Mouse (Mus musculus): Measurements from ENCODE around the gene Hcrtr1.

The Hcrtr1 gene

DNA sequence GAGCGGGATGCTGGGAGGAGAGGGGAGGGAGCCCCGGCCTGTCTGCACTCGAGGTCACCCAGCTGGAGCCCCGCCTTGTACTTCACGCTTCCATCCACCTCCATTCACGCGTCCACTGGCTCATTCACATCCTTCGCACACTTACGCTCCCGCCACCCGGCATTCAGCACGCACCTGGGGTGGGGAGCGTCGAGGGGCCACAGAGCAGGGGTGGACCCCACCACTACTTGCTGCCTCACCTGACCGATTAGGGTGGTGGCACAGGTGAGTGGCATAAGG, at the start of gene Hcrtr1:
Hcrtr1 (minus strand) TSS at position 146 of the 279 bp plus-strand sequence.
- DNase-seq (ENCODE audit: low read depth, low spot score): no peak

DNA sequence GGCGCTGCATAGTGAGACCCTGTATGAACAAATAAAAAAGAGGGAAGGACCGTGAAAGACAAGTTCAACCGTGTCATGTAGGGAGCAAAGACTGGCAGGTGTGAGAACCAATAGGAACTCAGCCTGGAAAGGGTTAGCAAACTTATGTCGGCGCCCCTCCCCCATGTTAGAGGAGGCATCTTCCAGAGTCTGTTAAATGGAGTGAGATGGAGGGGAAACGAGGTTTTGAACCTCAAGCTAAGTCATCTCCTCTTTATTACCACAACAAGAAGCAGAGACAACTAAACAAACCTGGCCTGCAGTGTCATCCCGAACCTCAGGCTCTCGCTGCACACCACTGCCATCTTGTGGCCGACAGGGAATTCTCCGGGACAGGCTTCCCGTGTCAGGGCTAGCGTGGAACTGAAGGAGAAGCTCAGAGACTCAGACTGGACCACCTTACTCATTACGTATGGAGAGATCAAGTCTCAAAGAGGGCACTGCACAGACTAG, 49.7 kb upstream of the Hcrtr1 start:
- peak; percentile 71 for DNase-seq (ENCODE audit: low read depth, low spot score)

DNA sequence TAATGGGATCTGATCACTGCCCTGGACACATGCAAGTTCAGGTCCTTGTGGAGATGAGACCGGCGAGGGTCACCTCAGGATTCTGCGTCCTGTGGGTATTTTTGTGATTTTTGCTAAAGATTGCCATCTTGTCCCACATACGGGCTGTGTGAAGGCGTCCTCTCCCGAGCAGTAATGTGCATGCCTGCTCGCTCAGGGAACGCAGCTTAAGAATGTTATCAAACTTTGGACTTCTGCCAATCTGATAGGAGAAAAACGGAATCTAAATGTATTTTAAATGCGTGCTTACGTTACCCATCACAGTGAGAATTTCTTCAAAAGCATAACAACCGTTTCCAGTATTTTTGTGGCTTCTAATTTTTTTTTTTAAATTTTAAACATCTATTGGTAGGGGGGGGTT, 47.7 kb upstream of the Hcrtr1 start:
- DNase-seq (ENCODE audit: low read depth, low spot score): no peak

DNA sequence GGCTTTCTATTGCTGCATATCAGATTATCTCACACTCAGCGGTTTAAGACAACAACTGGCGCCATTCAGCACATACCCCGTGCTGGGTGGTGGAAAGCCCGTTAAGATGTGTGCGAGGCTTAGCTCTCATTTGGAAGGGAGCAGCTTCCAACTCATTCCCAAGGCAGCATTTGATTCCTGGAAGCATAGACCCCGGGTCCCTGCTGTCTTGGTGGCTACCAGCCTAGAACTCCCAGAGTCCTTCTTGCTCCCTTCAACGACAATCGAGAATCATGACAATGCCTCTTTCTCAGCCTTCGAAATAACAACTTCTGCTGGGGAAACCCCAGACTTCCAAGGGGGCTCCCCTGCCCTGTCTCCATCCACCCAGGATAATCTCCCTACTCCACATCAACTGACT, 47.3 kb upstream of the Hcrtr1 start:
- no peak for DNase-seq (ENCODE audit: low read depth, low spot score)

DNA sequence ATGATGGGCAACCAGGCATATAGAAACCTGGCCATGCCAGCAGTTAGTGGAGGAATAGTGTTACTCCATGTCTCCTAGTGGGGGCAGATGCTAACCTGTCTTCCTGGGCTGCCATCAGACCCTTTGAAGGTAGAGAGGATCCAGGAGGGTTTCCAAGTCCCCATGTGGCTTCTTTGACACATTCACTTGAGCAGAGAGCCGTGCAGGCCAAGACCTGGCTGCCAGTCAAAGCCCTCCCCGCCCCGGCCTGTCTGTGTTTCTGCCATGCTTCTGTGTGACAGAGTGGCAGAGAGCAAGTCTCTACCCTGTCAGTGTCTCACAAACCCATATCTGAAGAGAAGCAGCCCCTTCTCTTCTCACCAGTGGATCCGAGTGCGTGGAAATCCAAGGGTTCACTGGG, 44.7 kb upstream of the Hcrtr1 start:
- DNase-seq (ENCODE audit: low read depth, low spot score): no peak

DNA sequence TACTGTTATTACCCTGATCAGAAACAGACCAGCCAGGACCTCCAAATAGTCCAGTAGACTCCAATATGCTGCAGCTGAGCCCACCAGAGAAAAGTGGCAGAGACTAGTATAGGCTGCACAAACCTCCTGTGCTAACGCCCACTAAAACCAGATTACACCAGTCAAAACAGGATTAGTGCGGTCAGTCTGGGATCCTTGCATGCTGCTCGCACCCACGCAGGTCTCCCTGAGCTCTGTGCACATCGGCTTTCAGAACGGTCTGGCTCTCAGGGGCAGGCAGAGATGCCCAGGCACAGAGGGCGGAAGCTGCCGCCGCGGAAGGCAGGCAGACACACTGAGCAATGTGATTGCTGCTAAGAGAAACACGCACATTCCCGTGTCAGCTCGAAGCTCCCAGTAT, 43.9 kb upstream of the Hcrtr1 start:
- no peak for DNase-seq (ENCODE audit: low read depth, low spot score)

DNA sequence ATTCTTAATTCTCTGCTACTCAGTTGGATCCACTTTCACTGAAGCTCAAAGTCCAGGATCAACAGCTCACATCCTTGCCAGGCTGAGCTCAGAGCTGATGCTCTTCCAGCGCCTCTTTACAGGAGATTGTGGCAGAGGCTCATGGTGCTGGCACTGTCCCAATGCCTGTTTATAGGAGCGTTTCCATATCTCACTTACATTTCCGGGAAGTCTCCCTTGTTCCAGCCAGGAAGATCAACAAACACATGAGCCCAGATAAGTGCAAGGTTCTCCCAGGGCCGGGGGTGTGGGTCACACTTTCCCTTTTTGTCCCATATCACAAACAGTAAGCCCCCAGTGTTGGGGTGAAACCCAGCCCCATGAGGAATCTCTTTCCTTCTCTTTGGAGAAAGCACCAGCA, 42.7 kb upstream of the Hcrtr1 start:
- DNase-seq (ENCODE audit: low read depth, low spot score): no peak

DNA sequence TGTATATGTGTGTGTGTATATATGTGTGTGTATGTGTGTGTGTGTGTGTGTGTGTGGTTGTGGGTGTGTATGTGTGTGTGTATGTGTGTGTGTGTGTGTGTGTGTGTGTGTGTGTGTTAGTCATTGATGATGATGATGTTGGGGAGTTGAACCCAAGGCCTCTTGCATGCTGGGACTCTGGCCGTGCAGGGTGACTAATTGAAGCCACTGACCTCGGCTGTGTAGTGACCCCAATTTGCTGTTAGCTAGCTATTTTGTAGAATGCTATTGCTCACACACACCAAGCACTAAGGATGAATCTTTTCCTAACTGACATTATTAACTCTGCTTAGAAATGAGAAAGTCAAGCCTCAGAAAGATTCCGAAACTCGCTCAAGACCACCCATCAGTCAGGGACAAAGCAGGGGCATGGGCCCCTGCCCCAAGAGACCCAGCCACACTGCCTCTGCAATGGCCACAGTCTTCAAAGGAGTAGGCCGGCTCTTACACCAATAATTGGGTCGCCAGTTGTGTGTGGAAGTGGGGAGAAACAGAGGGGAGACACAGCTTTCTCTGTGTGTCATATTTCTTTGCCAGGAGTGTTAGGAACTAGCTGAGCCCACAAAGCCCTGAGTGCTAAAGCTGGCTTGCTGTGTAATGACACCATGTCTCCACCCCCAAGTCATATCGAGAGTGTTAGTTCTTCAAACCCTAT, 41.9 kb upstream of the Hcrtr1 start:
- no peak for DNase-seq (ENCODE audit: low read depth, low spot score)

DNA sequence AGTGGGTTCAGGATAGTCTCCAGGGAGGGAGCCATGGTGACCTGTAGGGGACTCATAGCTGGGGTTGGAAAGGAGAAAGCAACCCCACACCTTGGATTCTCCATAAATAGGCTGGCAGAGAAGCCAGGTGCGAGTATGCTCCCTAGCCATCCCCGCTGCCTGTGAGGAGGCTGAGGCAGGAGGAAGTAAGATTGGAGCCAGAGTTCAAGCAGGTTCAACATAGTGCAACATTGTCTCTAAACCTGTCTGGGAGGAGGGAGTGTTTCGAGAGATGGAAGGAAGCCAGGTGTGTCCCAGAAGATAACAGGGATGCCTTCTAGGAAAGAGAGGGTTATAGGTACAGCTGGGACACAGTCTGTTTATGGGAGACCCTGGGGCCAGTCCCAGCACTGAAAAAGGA, 40.7 kb upstream of the Hcrtr1 start:
- no peak for DNase-seq (ENCODE audit: low read depth, low spot score)

DNA sequence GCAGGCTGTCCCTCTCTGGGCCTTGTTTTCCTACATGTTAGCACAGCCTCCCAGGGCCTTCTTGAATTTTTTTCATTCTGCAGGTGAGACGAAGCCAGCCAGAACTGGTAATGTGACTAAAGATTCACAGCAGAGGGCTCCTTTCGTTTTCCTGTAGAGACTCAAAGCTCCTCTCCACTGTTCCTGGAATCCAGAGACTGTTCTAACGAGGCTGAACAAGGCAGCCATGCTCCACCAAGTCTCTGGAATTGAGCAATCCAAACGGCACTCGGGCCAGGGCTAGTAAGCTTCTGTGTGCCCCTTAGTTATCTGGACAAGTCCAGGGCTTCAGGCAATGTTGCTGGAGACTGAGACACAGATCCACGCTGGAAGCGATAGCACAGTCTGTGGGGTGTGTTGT, 38.4 kb upstream of the Hcrtr1 start:
- DNase-seq (ENCODE audit: low read depth, low spot score): no peak

DNA sequence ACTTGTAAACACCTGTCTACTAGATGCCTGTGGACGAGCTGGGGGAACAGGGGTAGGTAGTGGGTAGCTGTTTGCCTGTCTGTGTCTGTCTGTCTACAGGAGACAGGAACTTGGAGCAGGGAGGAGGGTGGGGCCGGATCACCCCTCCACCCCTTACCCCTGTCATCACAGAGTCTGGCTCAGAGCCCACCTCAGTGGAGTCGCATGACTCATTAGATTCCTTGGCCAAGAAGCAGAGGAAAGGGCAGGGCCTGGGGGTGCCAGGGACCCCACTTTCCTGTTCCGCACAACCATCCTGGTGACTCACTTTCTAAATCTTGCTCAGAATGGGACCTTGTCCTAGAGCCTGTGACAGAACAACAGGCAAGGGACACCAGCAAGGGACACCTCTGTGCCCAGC, 37.9 kb upstream of the Hcrtr1 start:
- no peak for DNase-seq (ENCODE audit: low read depth, low spot score)

DNA sequence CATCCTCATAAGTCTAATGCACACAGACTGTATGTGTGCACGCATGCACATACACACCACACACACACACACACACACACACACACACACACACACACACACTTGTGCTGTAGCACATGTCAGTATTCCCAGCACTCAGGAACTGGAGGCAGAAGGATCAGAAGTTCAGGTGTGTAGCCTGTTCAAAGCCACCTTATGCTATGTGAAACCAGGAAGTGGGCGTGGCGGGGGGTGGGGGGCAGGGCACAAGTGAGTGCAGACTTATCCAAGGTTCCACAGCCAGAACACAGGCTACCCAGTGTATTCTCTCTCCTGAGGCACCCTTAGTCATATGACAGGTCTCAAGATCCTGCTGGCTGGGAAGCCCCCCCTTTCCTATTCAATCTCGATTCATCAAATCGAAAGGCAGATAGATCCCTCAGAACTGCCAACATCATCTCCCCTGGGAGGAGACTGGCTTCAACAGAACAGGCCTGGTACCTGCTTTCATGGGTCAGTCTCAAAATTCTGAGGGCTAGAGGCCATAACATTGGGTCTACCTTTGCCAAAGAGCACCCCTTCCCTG, 37.1 kb upstream of the Hcrtr1 start:
- peak; percentile 16 for DNase-seq (ENCODE audit: low read depth, low spot score)

DNA sequence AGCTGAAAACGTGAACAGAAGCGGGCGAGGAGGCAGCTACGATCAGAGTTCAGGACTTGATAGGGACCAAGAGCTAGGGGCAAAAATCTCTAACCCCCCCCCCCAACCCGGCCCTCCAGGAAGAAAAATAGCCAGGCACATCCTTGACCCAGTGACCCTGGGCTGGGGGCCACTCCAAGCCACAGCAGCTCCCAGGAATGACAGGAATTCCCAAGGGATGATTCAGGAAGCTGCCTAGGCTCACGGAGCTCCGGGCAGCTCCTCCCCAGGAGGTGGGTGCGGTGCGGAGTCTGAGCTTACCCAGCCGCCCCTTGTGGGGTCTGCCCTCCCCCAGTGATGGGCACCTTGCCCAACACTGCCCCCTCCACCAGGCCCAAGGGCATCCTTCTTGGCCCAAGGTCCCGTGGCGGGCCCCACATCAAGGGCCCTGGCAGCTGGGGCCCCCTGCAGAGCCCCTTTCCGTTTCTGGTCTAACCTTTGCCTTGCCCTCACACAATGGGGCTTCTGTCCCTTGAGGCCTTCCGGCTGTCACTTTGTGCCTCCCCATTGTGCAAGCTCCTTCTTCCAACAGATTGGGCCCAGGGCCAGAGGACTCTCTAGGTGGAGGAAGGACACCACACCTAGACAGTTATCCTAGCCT, 36.0 kb upstream of the Hcrtr1 start, which contains the start of gene Tinagl1:
Tinagl1 (minus strand) TSS at position 51 of the 640 bp plus-strand sequence.
- no peak for DNase-seq (ENCODE audit: low read depth, low spot score)

DNA sequence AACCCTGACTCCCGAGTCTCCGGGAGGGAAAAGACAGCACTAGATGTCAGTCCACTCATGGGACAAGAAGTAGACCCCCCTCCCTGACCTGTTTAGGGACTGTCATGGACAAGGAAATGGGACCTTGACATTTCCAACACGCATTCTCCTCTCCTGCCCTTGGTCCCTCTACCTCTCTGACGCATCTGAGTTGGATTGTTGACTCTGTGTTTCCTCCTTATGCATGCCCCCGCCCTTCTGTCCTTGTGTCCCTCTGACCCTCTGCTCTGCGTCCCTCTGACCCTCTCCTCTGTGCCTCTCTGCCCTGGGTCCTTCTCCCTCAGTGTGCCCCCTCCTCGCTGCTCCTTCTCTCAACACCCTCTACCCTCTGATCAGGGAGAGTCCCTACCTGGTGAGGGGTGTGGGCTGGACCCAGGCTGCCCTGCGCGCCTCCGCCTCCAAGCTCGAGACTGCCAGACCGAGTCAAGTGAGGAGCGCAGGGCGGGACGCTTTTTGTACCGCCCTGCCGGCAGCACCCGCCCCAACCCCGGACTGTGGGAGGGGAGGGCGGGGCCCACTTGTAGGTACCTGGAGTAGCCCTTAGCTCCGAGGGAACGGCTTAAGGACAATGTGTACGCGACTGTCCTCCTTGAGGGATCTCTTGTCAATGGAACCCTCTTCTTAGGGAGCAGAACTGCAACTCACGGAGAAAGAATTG, 35.3 kb upstream of the Hcrtr1 start:
- DNase-seq (ENCODE audit: low read depth, low spot score): peak; percentile 37

DNA sequence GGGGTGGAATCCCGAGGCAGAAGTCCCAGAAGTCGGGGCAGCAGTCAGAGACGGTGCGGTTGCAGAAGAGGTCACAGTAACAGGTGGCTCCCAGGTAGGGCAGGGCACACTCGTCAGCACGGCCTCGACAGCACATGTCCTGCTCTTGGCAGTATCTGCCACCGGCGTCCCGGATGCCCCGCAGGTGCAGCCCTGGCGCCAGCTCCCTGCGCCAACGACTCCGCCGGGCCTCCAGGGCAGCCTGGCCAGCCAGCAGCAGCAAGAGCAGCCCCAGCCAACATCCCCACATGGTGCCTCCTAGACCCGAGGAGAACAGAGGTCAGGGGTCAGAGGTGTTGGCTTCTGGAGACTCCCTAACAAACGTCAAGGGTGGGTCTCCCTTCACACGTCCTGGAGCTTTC, 34.8 kb upstream of the Hcrtr1 start:
- DNase-seq (ENCODE audit: low read depth, low spot score): no peak

DNA sequence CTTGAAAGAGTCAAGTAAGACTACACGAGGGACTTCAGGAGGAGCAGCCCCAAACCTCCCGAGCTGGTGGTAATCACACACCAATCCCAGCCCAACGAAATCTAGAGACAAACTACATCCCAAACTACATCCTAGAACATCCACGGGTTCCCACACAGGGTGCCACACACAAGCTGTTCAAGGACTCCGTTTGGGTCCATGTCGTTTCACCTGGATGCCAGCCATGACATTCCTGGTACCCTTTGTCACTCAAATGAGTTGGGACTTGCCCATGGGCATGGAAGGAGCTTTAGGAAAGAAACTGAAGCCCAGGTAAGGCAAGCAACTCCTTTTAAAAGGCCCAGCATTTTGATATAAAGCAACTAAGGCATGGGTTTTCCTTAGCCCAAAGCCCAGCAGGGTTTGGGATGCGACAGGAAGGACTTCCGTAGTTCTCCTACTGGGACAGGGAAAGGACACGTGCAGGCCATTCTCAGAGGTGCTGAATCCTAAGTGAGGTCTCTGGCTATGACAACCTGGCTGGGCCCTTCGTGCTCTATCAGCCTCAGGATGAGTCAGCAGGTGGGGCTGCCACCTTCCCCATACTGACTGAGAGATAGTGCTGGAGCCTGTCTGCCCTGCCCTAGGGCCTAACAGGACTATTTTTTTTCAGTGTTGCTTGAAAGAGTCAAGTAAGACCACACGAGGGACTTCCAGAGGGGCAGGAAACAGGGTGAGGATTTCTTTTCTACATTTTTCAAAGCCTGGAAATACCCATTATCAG, 34.1 kb upstream of the Hcrtr1 start:
- DNase-seq (ENCODE audit: low read depth, low spot score): no peak

DNA sequence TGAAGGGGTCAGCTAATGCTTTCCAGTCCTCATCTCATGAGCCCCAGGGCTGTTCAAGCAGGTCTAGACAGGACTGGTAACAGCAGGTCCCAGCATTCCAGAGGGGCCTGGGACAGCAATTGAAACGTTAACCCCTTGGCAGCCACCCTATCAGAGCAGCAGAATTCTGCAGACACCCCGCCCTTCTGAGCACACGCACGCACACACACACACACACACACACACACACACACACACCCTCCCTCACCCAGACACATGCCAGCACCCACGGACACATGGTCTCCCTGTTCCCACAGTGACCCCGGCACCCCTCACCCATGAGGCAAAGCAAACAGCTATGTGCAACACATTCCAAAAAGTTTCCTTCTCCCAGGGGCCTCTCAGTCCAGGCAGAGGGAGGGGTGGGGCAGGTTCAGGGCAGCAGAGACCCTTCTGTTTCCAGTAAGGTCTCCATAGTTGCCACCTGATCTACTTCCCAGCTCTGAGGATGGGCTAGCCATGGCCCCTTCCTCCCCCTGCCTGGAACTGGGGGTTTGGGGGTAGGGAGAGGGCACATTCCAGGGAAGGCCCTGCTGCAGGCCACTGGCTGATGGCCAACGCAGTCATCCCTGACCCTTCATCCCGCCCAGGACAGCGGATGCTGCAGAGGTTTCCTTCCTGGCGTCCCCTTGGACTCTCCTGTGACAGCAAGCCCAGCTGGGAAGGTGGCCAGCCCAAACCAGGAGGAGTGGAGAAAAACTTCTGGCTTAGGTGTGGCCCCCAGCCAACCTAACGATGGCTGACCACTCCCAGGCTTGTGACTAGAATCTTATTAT, 33.0 kb upstream of the Hcrtr1 start:
- no peak for DNase-seq (ENCODE audit: low read depth, low spot score)

DNA sequence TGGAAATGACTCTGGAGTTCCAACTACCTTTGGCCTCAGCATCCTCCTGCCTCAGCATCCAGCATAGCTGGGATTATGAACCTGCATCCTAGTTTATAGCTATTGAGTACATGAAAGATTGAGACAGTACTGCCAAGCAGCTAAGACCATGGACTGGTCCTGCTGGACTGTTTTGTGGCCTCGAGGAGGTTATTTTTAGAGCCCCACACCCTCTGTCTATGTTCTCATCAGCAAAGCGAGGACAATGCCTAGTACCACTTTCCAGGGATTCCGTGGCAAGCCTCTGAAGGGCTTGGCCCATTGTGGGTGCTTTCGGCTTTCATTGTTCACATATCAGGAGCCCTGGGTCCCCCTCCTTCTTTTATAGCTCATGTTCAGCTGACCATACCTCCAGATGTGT, 31.2 kb upstream of the Hcrtr1 start:
- no peak for DNase-seq (ENCODE audit: low read depth, low spot score)

DNA sequence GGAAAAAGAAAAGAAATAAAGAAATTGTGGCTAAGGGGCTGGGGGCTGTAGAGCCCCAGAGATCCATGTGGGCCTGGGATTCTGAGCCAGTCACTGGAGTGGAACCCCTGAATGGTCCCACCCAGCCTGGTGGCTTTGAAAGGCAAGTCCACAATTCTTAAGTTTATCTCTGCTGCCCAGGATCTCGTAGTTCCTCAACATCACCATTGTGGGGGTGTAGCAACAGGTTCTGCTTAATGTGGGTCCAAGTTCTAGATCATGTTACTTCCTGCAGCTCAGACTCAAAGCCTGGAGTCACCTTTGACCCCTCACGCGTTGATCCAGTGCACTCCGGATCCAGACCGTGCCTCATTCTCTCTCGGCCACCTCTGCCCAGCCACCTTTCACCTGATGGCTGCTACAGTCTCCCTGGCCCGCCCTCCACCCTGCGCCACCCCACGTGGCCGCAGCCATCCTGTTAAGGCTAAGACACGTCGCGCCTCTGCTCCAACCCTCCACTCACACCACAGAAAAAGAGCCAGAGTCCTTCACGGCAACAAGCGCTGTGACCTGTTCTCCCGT, 30.3 kb upstream of the Hcrtr1 start:
- DNase-seq (ENCODE audit: low read depth, low spot score): no peak

DNA sequence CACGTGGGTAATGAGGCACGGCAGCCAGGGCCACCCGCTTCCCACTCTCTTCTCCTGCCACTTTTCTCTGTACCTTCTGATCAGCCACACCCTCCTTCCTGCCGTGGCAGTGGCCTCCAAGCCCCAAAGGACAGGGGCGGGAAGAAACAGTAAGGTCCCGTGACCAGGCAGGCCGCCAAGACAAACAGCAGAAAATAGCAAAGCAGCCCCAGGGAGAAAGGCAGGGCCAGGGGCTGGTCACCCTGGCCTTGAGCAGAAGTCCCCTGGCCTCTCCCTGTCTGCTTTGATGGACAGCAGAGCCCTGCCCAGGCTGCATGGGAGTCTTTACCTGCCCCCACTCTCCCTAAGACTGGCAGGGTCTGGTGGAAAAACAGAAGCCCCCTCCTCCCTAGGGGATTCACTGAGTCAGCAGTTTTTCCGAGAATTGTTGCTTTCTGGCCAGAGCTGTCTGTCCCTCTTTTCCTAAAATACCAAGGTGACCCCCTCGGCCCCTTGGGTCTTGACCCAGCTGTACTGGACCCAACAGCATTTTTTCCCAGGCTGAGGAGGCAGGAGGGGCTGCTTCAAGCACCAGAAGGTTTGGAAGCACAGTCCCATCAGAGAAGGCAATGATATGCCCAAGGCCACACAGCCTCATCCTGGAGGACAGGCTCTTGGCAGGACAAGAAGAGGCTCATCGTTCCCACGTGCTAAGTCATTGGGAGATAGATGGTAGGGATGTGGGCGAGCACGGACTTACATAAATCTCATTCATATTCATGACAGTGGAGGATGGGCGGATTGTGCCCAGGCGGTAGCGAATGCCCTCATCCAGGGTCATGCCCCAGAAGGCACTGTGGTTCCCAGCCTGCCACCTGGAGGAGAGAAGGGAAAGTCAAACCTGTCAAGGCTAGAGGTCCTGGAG, 29.4 kb upstream of the Hcrtr1 start:
- DNase-seq (ENCODE audit: low read depth, low spot score): no peak
